Mouse (Mus musculus): ENCODE data around the gene Cblc. TPM values are rescaled to one million over a fixed set of nuclear protein-coding genes. Genes with fewer than 3 reads are reported as not detected.

The Cblc gene
- polyA plus RNA-seq, 1 experiment from 2014 or later, result 0.95 TPM

DNA sequence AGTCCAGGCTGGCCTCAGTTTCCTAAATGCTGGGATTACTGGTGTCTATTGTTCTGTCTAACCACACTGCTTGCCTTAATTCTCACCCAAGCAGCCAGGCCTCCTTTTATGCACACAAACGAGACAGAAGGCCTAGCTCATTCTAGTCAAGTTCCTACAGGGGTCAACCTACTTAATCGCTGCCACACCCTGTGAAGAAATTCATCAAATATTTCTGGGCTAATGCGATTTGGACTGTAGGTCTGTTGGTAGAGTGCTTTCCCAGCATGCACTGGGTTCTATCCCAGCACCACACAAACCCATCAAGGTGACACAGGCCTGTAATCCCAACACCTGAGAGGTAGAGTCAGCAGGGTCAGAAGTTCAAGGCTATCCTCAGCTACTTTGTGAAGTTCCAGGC is 33.1 kb upstream of the Cblc start:
- no peaks in the 10 kb centered on the region for H3K9me3 ChIP-seq (replicated peaks)
- H3K4me1 ChIP-seq, result peaks cover 18% of the 10 kb centered on the region
- H3K27ac ChIP-seq, result no peak overlapping the region
- no peak overlapping the region for H3K9ac ChIP-seq
- H3K27me3 ChIP-seq (replicated peaks), result 0 out of 2 replicates have a peak, but pooled peaks cover 5% of the 10 kb centered on the region
- H3K36me3 ChIP-seq, result no peaks in the 10 kb centered on the region
- 69% methylated on average over 3 of the region's 3 CpGs for WGBS (ENCODE audit: insufficient replicate concordance)
- H3K4me3 ChIP-seq, result no peak overlapping the region
- no peak overlapping the region for H3K4me2 ChIP-seq
- ATAC-seq, result no peak

DNA sequence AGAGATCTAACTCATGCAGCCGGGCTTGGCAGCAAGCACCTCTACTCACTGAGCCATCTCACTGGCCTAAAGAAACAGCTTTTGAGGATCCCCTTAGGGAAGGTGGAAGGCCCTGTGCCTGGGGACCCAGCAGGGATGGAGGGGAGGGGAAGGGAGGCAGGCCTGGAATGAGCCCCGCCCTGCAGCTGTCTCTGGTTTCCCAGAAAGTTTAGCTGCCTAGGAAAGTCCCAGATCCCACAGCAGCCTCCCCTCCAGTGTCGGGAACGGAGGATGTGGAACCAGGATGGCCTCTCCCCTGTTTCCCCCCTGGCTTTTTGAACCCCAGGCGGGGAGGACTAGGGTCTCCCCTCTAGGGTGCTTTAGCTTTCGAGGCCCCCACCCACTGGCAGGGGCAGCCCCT is 30.1 kb upstream of the Cblc start:
- peaks cover 43% of the 10 kb centered on the region for H3K4me1 ChIP-seq
- 67% methylated on average over 6 of the region's 6 CpGs for WGBS (ENCODE audit: insufficient replicate concordance)
- no peaks in the 10 kb centered on the region for H3K9me3 ChIP-seq (replicated peaks)

DNA sequence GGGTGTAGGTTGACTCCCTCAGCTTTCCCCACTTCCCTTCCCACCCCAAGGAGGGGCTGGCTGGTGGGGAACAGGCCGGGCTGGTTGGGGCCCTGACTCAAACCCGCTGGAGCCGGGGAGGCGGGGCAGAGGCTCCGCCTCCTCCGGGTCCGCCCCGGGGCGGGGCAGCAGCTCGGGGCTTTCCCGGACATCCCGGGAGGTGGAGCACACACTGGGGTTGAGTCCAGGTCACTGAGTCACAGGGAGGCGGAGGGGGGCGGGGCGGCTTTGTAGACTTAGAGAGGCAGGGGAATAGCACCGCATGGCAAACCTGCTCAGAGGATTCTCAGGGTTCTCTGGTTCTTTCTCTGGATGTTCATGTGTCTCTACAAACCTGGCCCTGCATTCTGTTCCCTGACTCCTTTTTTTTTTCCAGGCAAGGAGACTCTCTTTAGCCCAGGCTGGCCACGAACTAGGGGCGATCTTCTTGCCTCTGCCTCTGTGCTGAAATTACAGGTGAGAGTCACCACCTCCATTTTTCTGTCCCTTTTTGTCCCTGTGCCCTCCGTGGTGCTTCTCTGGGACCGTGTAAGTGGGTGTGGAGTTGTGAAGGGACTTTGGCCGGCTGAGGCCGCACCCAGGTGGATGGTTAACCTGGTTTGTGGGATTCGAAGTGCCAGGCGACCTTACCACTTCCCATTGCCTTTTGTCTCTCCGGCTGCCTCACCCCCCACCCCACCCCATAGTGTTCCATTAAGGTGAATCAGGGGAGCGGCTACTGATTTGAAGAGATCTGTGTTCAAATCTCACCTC is 27.8 kb upstream of the Cblc start:
- WGBS (ENCODE audit: insufficient replicate concordance), result 17% methylated on average over 26 of the region's 26 CpGs
- H3K4me1 ChIP-seq, result peaks cover 28% of the 10 kb centered on the region
- H3K9ac ChIP-seq, result 0 out of 2 replicates have a peak overlapping the region, but pooled peaks have one; percentile 9
- H3K36me3 ChIP-seq, result no peaks in the 10 kb centered on the region
- H3K4me3 ChIP-seq, result no peak overlapping the region; the same call in 1 of the 2 replicates
- peak; percentile 72 for ATAC-seq
- peak overlapping the region; percentile 45 for H3K4me2 ChIP-seq
- peaks cover 6% of the 10 kb centered on the region; the same call in 1 of the 2 replicates for H3K9me3 ChIP-seq (replicated peaks)
- peak overlapping the region; percentile 73 for H3K27ac ChIP-seq
- H3K27me3 ChIP-seq (replicated peaks), result peaks cover 39% of the 10 kb centered on the region

More for the DNA sequence above, 30.1 kb upstream of the Cblc start:
- no peak overlapping the region for H3K4me2 ChIP-seq
- H3K27me3 ChIP-seq (replicated peaks), result peaks cover 27% of the 10 kb centered on the region
- ATAC-seq, result no peak
- no peak overlapping the region for H3K27ac ChIP-seq
- H3K4me3 ChIP-seq, result no peak overlapping the region
- no peaks in the 10 kb centered on the region for H3K36me3 ChIP-seq
- no peak overlapping the region for H3K9ac ChIP-seq

DNA sequence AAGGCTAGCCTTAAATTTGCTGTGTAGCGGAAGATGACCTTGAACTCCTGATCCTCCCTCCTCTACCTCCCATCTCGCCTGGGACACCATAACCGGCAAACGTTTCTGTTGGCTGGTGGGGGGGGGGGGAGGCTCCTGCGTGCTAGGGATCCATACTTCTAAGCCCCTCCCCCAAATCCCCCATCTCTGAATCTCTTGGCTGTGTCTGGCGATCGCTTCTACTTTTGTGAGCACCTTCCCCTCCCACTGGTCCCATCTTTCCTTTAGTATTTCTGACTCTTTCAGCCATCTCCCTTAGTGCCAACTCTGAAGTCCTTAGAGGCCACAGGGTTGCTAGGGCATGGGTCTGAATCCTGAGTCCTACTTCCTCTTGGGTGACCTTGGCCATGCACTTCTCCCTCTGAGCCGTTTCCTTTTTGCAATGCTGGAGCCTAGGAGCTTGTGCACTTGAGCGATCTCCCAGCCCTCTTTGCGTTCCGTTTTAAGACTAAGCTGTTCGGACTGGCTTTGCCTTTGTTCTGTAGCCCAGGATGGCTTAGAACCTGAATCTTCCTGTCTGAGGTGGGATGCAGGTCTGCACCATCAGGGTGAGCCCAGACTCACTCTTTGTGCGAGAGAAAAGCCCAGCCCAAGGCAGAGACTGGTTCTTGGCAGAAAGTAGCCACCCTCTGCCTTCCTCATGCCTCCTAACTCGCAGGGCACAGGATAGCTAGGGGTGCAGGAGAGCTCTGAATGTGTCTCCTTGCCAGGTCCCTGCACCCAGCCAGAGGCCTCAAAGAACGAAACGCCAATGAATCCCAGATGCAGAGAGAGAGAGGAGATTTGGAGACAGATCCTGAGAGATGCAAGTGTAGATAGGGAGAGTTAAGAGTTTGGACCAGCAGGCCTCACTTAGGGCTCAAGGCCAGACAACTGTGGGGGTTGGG is 26.9 kb upstream of the Cblc start:
- H3K27ac ChIP-seq, result peak overlapping the region; percentile 73
- peaks cover 36% of the 10 kb centered on the region for H3K4me1 ChIP-seq
- H3K27me3 ChIP-seq (replicated peaks), result peaks cover 39% of the 10 kb centered on the region
- no peak overlapping the region; the same call in 1 of the 2 replicates for H3K4me3 ChIP-seq
- ATAC-seq, result peak; percentile 11; the same call in 1 of the 2 replicates
- peak overlapping the region; percentile 9; the same call in 1 of the 2 replicates for H3K9ac ChIP-seq
- peak overlapping the region; percentile 69 for H3K4me2 ChIP-seq
- H3K9me3 ChIP-seq (replicated peaks), result peaks cover 6% of the 10 kb centered on the region; the same call in 1 of the 2 replicates
- H3K36me3 ChIP-seq, result no peaks in the 10 kb centered on the region
- WGBS (ENCODE audit: insufficient replicate concordance), result 16% methylated on average over 16 of the region's 16 CpGs

DNA sequence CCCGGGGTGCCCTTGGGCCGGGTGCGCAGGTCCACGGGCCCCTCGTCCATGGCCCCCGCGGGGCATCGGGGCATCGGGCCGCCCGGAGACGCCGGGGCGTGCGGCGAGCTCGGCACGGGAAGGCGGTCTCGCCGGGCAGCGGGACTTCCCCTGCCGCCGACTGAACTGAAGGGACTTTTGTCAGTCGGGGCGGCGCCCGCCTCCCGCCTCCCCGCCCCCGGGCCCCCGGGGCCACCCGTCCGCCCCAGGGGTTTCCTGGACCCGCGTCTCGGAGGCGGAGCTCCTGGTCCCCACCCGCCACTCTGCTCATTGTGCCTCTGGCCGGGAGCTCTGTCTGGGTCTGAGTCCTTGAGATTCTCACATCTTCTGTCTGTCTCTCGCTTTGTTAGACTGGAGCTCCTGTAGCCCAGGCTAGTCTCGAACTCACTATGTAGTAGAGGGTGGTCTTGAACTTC is 26.0 kb upstream of the Cblc start, which contains the start of gene Bcl3:
Gene Bcl3 (minus strand): TSS at position 167 of the 455 bp plus-strand sequence.
- 2% methylated on average over 42 of the region's 42 CpGs for WGBS (ENCODE audit: insufficient replicate concordance)
- Histone ChIP-seq H3K9ac (peak within 1 kb of the TSS; percentile 56; the same call in 1 of the 2 replicates), H3K4me3 (peak within 1 kb of the TSS; percentile 51), H3K27ac (peak within 1 kb of the TSS; percentile 73), H3K4me1 (peaks cover 43% of the 10 kb centered on the region), H3K9me3 (replicated peaks) (peaks cover 6% of the 10 kb centered on the region; the same call in 1 of the 2 replicates), H3K27me3 (replicated peaks) (peaks cover 40% of the 10 kb centered on the region), H3K36me3 (no peaks in the 10 kb centered on the region), H3K4me2 (peak within 1 kb of the TSS; percentile 69)
- ATAC-seq, result no peak

DNA sequence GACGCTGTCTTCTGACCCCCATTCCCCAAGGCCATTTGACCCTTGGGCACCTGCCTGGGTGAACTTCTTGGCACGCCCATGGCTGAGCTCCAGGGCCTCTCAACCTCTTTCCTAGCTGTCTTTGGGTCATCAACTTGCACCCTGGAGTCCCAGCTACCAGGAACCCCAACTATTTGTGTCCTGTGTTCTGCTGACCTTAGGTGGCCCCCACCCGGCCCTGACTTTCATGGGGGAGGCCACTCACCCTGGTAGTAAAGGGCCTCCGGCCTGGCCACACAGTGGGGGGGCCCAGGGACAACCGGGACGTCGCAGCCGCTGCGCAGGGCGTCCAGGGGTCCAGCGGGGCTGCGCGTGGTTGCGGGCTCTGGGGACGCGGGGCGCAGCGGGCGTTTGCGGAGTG is 25.6 kb upstream of the Cblc start:
- Histone ChIP-seq H3K27me3 (replicated peaks) (peaks cover 44% of the 10 kb centered on the region), H3K9ac (peak overlapping the region; percentile 56; the same call in 1 of the 2 replicates), H3K9me3 (replicated peaks) (peaks cover 6% of the 10 kb centered on the region; the same call in 1 of the 2 replicates), H3K4me3 (peak overlapping the region; percentile 51), H3K27ac (0 out of 2 replicates have a peak overlapping the region, but pooled peaks have one; percentile 34), H3K4me1 (peaks cover 46% of the 10 kb centered on the region), H3K4me2 (peak overlapping the region; percentile 69), H3K36me3 (no peaks in the 10 kb centered on the region)
- ATAC-seq, result no peak
- 6% methylated on average over 20 of the region's 20 CpGs for WGBS (ENCODE audit: insufficient replicate concordance)

DNA sequence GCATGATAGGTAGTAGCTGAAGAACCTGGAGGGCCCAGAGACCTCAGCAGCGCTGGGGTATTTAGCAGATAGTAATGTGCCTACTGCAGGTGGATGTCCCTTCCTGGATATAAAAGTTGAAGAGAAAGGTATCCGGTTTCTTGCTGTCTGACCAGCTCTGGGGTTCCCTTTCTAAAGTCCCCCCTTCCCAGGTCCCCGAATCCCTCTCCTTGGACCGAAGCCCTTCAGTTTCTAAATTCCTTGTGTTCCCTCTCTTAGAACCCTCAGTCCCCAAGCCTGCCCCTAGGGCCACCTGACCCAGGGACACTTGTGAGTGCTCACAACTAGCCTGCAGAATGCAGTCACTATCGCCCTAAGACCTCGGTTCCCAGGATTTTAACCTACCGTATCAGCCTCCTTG is 25.0 kb upstream of the Cblc start:
- Histone ChIP-seq H3K4me2 (peak overlapping the region; percentile 69), H3K9ac (no peak overlapping the region), H3K9me3 (replicated peaks) (peaks cover 6% of the 10 kb centered on the region; the same call in 1 of the 2 replicates), H3K27ac (no peak overlapping the region), H3K4me1 (peaks cover 51% of the 10 kb centered on the region), H3K36me3 (no peaks in the 10 kb centered on the region), H3K27me3 (replicated peaks) (peaks cover 50% of the 10 kb centered on the region), H3K4me3 (peak overlapping the region; percentile 51)
- 63% methylated on average over 7 of the region's 7 CpGs for WGBS (ENCODE audit: insufficient replicate concordance)
- ATAC-seq, result no peak

DNA sequence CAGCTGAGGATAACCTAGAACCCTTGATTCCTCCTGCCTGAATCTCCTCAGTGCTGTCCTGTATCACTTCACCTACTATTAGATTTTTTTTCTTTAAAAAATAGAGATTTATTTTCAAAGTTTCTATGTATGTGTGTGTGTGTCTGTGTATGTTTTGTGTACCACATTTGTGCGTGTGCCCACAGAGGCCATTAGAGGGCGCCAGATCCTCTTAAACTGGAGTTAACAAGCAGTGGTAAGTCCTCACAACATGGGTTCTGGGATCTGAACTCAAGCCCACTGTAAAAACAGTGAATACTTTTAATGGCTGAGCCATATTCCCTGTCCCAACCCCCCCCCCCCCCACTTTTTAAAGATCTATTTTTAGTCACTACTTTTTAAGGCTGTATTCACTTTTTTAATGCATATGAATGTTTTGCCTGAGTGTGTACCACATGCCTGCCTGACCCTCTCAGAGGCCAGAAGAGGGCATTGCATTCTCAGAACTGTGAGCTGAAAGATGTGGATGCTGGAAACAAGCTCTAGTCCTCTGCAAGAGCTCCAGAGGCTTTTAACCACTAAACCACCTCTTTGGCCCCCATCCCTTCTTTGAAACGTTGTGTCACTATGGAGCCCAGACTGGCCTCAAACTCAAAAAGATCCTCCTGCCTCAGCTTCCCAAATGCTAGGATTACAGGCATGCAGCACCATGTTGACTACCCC is 23.9 kb upstream of the Cblc start:
- Histone ChIP-seq H3K27me3 (replicated peaks) (peaks cover 61% of the 10 kb centered on the region), H3K36me3 (no peaks in the 10 kb centered on the region), H3K4me3 (no peak overlapping the region), H3K4me1 (peaks cover 62% of the 10 kb centered on the region), H3K9me3 (replicated peaks) (peaks cover 6% of the 10 kb centered on the region; the same call in 1 of the 2 replicates), H3K9ac (no peak overlapping the region), H3K27ac (no peak overlapping the region), H3K4me2 (no peak overlapping the region)
- ATAC-seq, result no peak
- 46% methylated on average over 3 of the region's 3 CpGs for WGBS (ENCODE audit: insufficient replicate concordance)

DNA sequence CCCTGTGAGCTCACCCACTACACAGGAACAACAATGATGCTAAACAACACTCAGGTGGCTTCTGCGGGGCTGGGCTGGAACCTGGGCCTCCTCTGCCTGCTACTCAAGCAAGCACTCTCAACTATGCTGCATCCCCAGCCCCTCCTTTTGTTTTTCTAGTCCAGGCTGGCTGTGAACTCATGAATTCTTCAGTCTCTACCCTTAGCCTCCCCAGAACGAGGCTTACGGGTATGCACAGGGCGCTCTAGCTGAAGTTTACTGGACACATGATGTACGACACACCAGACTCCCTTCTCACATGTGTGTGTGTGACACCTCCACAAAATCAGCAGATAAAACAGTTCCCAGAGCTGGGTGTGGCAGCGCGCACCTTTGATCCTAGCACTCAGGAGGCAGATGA is 22.3 kb upstream of the Cblc start:
- H3K9ac ChIP-seq, result no peak overlapping the region
- H3K27ac ChIP-seq, result no peak overlapping the region
- WGBS (ENCODE audit: insufficient replicate concordance), result 70% methylated on average over 7 of the region's 7 CpGs
- H3K9me3 ChIP-seq (replicated peaks), result peaks cover 6% of the 10 kb centered on the region; the same call in 1 of the 2 replicates
- no peak for ATAC-seq
- H3K4me3 ChIP-seq, result no peak overlapping the region
- peaks cover 57% of the 10 kb centered on the region for H3K27me3 ChIP-seq (replicated peaks)
- peaks cover 56% of the 10 kb centered on the region for H3K4me1 ChIP-seq
- no peaks in the 10 kb centered on the region for H3K36me3 ChIP-seq
- no peak overlapping the region for H3K4me2 ChIP-seq

DNA sequence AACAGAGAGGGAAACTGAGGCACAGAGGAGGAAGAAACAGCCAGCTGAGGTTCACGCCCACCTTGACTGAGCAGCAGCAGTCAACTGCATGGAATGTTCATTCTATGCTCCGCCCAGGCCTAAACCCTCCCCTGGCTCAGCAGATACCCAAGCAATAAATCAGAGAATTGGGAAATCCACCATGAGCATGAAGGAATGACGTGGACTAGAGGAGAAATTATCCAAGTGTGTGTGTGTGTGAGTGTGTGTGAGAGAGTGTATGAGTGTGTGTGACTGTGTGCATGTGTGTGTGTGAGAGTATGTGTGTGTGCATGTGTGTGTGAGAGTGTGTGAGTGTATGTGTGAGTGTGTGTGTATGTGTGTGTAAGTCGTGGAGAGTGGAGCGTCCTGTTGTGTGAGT is 21.8 kb upstream of the Cblc start:
- no peak for ATAC-seq
- Histone ChIP-seq H3K9ac (no peak overlapping the region), H3K4me2 (no peak overlapping the region), H3K27ac (0 out of 2 replicates have a peak overlapping the region, but pooled peaks have one; percentile 73), H3K9me3 (replicated peaks) (peaks cover 6% of the 10 kb centered on the region; the same call in 1 of the 2 replicates), H3K4me1 (peaks cover 56% of the 10 kb centered on the region), H3K4me3 (no peak overlapping the region), H3K27me3 (replicated peaks) (peaks cover 53% of the 10 kb centered on the region), H3K36me3 (no peaks in the 10 kb centered on the region)
- 63% methylated on average over 5 of the region's 5 CpGs for WGBS (ENCODE audit: insufficient replicate concordance)
